Mouse (Mus musculus) ES-E14 (cell line): ENCODE measurements around the gene Selenov.

Source experiments
- CHD2 ChIP-seq: IDR thresholded peaks from 2 replicates; pipeline ENCODE4 v1.6.1; 2014; ENCODE audit warnings: mild to moderate bottlenecking, low read depth, low read length, inconsistent platforms
- HCFC1 ChIP-seq: IDR thresholded peaks from 2 replicates; pipeline ENCODE4 v1.6.1; 2012; ENCODE audit warnings: low read length, inconsistent platforms, borderline replicate concordance; ENCODE audit not compliant: insufficient read depth
- MAFK ChIP-seq: IDR thresholded peaks from 2 replicates; pipeline ENCODE4 v1.6.1; 2014; ENCODE audit warnings: mild to moderate bottlenecking, low read depth, low read length, inconsistent platforms; ENCODE audit not compliant: insufficient read depth

DNA sequence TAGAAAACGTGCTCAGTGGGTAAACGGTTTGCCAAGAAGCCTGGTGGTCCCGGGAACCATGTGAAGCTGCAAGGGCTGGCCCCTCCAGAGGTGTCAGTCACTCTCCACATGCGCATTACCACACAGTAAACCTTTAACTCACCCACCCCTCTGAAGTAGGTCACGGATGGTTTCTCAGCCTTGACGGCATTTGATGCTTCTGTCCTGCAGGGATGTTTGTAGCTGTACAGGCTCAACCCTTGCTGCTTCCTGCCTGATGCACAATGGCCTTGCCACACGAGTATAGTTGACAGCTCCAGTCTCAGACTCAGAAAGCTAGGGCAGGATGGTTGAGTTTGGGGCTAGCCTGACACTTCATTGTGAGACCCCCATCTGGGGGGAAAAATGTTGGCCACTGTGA, 10.4 kb downstream of the Selenov start:
- no peak for TF ChIP-seq HCFC1
- no peak for TF ChIP-seq CHD2
- TF ChIP-seq MAFK, result no peak
